Mouse (Mus musculus): Measurements from ENCODE around the gene Aplf. TPM values are rescaled to one million over a fixed set of nuclear protein-coding genes. Genes with fewer than 3 reads are reported as not detected.
"Not testable (repeated sequence)": the region's sequence is repeated elsewhere in the genome, so short reads cannot be mapped to it uniquely, and the experiment has no call there.

Gene Aplf
- total and polyA plus RNA-seq, 2 experiments = 1.4 to 3.7 TPM

DNA sequence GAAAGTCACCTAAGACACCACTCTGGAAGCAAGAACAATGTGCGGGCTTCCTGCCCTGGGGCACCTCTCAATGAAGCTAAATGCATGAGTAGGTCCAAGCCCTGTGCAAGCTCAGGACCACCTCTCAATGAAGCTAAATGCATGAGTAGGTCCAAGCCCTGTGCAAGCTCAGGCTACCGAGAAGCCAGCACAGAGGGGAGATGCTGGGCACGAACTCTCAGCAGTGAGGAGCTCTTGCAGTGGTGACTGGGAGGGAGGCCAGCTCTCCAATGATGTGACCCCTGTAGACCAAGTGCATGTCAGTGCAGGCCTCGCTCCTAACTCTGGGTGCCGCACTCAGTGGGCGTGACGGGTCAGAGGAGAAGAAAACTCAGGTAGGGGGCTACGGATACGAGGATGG is 19.3 kb downstream of the Aplf start:
- DNase-seq (ENCODE audit: extremely low read depth, low read depth, low spot score) = no peak
- Histone ChIP-seq H3K27ac (replicated peaks; ENCODE audit: insufficient read depth, low read depth, low read length) (no peak overlapping the region), H3K4me3 (ENCODE audit: insufficient read depth, low read depth, low read length) (no peak overlapping the region), H3K9ac (ENCODE audit: low read depth, low read length) (no peak overlapping the region), H3K36me3 (ENCODE audit: control insufficient read depth, insufficient read depth, low read length) (no peaks in the 10 kb centered on the region; the same call in 1 of the 2 replicates), H3K4me1 (ENCODE audit: control insufficient read depth, insufficient read depth, low read length) (no peaks in the 10 kb centered on the region), H3K27me3 (ENCODE audit: control insufficient read depth, insufficient read depth, low read length) (no peaks in the 10 kb centered on the region), H3K79me2 (ENCODE audit: control insufficient read depth, insufficient read depth, low read length) (no peaks in the 10 kb centered on the region)
- TF ChIP-seq POLR2A (IDR thresholded peaks at IDR 0.05; ENCODE audit: extremely low read depth, insufficient read depth, low read length) (no peak), CTCF (IDR thresholded peaks at IDR 0.05; ENCODE audit: low read depth, low read length) (no peak)
- WGBS = 97% methylated on average over 9 of the region's 9 CpGs

DNA sequence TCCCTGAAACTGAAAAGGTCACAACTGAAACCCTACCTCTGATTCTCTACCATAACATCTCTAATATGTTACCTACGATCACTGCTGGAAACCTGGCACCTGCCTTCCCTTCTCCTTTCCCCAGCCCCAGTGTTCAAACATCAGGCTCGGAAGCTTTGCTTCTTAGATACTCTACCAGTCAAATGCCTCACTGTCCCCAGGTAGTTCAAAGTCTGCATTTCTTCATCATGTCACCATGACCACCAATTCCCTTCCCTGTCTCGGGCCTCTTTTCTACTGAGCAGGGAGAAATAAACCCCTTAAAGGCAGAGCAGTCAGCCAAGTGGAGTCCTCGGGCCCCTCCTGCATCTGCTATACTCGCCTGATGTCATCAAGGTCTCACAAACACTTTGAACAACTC is 20.2 kb downstream of the Aplf start:
- H3K27ac ChIP-seq (replicated peaks; ENCODE audit: insufficient read depth, low read depth, low read length) = no peak overlapping the region
- no peaks in the 10 kb centered on the region for H3K4me1 ChIP-seq (ENCODE audit: control insufficient read depth, insufficient read depth, low read length)
- TF ChIP-seq POLR2A (IDR thresholded peaks at IDR 0.05; ENCODE audit: extremely low read depth, insufficient read depth, low read length) (no peak), CTCF (IDR thresholded peaks at IDR 0.05; ENCODE audit: low read depth, low read length) (no peak)
- no peaks in the 10 kb centered on the region for H3K79me2 ChIP-seq (ENCODE audit: control insufficient read depth, insufficient read depth, low read length)
- 75% methylated on average over 5 of the region's 5 CpGs for WGBS
- no peak for DNase-seq (ENCODE audit: extremely low read depth, low read depth, low spot score)
- no peak overlapping the region for H3K4me3 ChIP-seq (ENCODE audit: insufficient read depth, low read depth, low read length)
- H3K36me3 ChIP-seq (ENCODE audit: control insufficient read depth, insufficient read depth, low read length) = no peaks in the 10 kb centered on the region; the same call in 1 of the 2 replicates
- H3K27me3 ChIP-seq (ENCODE audit: control insufficient read depth, insufficient read depth, low read length) = no peaks in the 10 kb centered on the region
- H3K9ac ChIP-seq (ENCODE audit: low read depth, low read length) = no peak overlapping the region

- 86% methylated on average over 11 of the region's 11 CpGs for WGBS
- Histone ChIP-seq H3K9ac (ENCODE audit: low read depth, low read length) (no peak overlapping the region), H3K36me3 (ENCODE audit: control insufficient read depth, insufficient read depth, low read length) (peaks cover 2% of the 10 kb centered on the region; the same call in 1 of the 2 replicates), H3K79me2 (ENCODE audit: control insufficient read depth, insufficient read depth, low read length) (no peaks in the 10 kb centered on the region), H3K27ac (replicated peaks; ENCODE audit: insufficient read depth, low read depth, low read length) (no peak overlapping the region), H3K4me1 (ENCODE audit: control insufficient read depth, insufficient read depth, low read length) (no peaks in the 10 kb centered on the region), H3K4me3 (ENCODE audit: insufficient read depth, low read depth, low read length) (no peak overlapping the region), H3K27me3 (ENCODE audit: control insufficient read depth, insufficient read depth, low read length) (no peaks in the 10 kb centered on the region)
- TF ChIP-seq CTCF (IDR thresholded peaks at IDR 0.05; ENCODE audit: low read depth, low read length) = no peak
- TF ChIP-seq POLR2A (IDR thresholded peaks at IDR 0.05; ENCODE audit: extremely low read depth, insufficient read depth, low read length) = no peak
- no peak for DNase-seq (ENCODE audit: extremely low read depth, low read depth, low spot score)
Measured at GRCm38 (mm10) chr6:87638134-87638660, 33.8 kb downstream of the Aplf start.

- Histone ChIP-seq H3K36me3 (ENCODE audit: control insufficient read depth, insufficient read depth, low read length) (no peaks in the 10 kb centered on the region), H3K27me3 (ENCODE audit: control insufficient read depth, insufficient read depth, low read length) (no peaks in the 10 kb centered on the region), H3K79me2 (ENCODE audit: control insufficient read depth, insufficient read depth, low read length) (no peaks in the 10 kb centered on the region), H3K27ac (replicated peaks; ENCODE audit: insufficient read depth, low read depth, low read length) (no peak overlapping the region), H3K9ac (ENCODE audit: low read depth, low read length) (no peak overlapping the region), H3K4me1 (ENCODE audit: control insufficient read depth, insufficient read depth, low read length) (no peaks in the 10 kb centered on the region), H3K4me3 (ENCODE audit: insufficient read depth, low read depth, low read length) (no peak overlapping the region)
- no peak for DNase-seq (ENCODE audit: extremely low read depth, low read depth, low spot score)
- 90% methylated on average over 4 of the region's 4 CpGs for WGBS
- TF ChIP-seq CTCF (IDR thresholded peaks at IDR 0.05; ENCODE audit: low read depth, low read length) (no peak), POLR2A (IDR thresholded peaks at IDR 0.05; ENCODE audit: extremely low read depth, insufficient read depth, low read length) (no peak)
Measured at GRCm38 (mm10) chr6:87632176-87632575, 39.8 kb downstream of the Aplf start.

- H3K27ac ChIP-seq (replicated peaks; ENCODE audit: insufficient read depth, low read depth, low read length); H3K4me1 ChIP-seq (ENCODE audit: control insufficient read depth, insufficient read depth, low read length); H3K36me3 ChIP-seq (ENCODE audit: control insufficient read depth, insufficient read depth, low read length); H3K27me3 ChIP-seq (ENCODE audit: control insufficient read depth, insufficient read depth, low read length); H3K79me2 ChIP-seq (ENCODE audit: control insufficient read depth, insufficient read depth, low read length); H3K9ac ChIP-seq (ENCODE audit: low read depth, low read length); DNase-seq (ENCODE audit: extremely low read depth, low read depth, low spot score); H3K4me3 ChIP-seq (ENCODE audit: insufficient read depth, low read depth, low read length): not testable (repeated sequence)
- whole genome bisulfite sequencing = 71% methylated on average over 15 of the region's 15 CpGs
Measured at GRCm38 (mm10) chr6:87628936-87629335, 43.1 kb downstream of the Aplf start.

DNA sequence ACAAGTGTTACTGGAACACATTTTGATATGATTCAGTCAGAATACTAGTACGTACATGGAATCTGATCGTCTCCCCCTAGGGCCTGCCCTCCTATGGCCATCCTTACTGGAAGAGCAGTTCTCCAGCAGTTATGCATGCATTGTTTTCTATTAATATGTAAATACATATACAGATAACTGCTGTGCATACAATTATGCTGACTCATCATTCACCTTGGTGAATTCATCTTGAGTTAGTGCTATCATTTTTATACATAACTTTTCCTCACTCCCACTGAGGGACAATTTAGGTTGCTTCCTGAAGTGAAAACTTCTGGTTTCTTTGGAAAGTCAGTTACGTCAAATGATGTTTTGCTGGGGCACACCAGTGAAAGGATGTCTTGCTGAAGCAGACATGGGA is 48.8 kb downstream of the Aplf start:
- no peak for TF ChIP-seq POLR2A (IDR thresholded peaks at IDR 0.05; ENCODE audit: extremely low read depth, insufficient read depth, low read length)
- no peak overlapping the region for H3K27ac ChIP-seq (replicated peaks; ENCODE audit: insufficient read depth, low read depth, low read length)
- H3K4me1 ChIP-seq (ENCODE audit: control insufficient read depth, insufficient read depth, low read length) = no peaks in the 10 kb centered on the region
- no peaks in the 10 kb centered on the region for H3K27me3 ChIP-seq (ENCODE audit: control insufficient read depth, insufficient read depth, low read length)
- no peak overlapping the region for H3K9ac ChIP-seq (ENCODE audit: low read depth, low read length)
- 96% methylated on average over 3 of the region's 3 CpGs for WGBS
- H3K4me3 ChIP-seq (ENCODE audit: insufficient read depth, low read depth, low read length) = no peak overlapping the region
- H3K79me2 ChIP-seq (ENCODE audit: control insufficient read depth, insufficient read depth, low read length) = no peaks in the 10 kb centered on the region
- H3K36me3 ChIP-seq (ENCODE audit: control insufficient read depth, insufficient read depth, low read length) = no peaks in the 10 kb centered on the region
- DNase-seq (ENCODE audit: extremely low read depth, low read depth, low spot score) = no peak
